Mouse (Mus musculus): ENCODE data around the gene Nutf2-ps1. TPM values are rescaled to one million over a fixed set of nuclear protein-coding genes. Genes with fewer than 3 reads are reported as not detected.
"Not testable (repeated sequence)": the region's sequence is repeated elsewhere in the genome, so short reads cannot be mapped to it uniquely, and the experiment has no call there.

Gene Nutf2-ps1
- polyA plus RNA-seq, 1 experiment from 2014 or later, result 330 TPM

DNA sequence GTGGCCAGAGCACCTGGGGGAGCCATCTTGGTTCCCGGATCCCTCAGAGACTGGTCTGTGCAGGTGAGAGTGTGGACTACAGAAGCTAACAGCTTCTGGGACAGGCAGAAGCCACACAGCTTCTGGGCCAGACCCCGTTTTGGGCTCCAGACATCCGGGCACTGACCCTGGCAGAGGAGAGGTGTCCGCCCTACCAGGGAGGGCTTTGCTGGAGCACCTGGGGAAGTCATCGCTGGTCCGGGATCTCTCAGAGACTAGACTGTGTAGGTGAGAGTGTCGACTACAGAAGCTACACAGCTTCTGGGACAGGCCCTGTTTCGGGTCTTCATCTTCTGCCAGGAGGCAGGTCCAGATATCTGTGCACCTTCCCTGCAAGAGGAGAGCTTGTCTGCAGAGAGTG lies 8.6 kb downstream of the Nutf2-ps1 start:
- H3K27ac ChIP-seq (ENCODE audit: low read length); H3K9me3 ChIP-seq (ENCODE audit: control insufficient read depth, low read length); H3K4me1 ChIP-seq (ENCODE audit: control insufficient read depth, insufficient read depth, low read length); H3K9ac ChIP-seq (ENCODE audit: low read depth, low read length); ATAC-seq; H3K4me3 ChIP-seq (ENCODE audit: low read length); H3K27me3 ChIP-seq (replicated peaks; ENCODE audit: control insufficient read depth, insufficient read depth, low read length); H3K36me3 ChIP-seq (ENCODE audit: control insufficient read depth, insufficient read depth, low read length); H3K4me2 ChIP-seq (ENCODE audit: low read depth, low read length): not testable (repeated sequence)
- 89% methylated on average over 8 of the region's 8 CpGs for WGBS

DNA sequence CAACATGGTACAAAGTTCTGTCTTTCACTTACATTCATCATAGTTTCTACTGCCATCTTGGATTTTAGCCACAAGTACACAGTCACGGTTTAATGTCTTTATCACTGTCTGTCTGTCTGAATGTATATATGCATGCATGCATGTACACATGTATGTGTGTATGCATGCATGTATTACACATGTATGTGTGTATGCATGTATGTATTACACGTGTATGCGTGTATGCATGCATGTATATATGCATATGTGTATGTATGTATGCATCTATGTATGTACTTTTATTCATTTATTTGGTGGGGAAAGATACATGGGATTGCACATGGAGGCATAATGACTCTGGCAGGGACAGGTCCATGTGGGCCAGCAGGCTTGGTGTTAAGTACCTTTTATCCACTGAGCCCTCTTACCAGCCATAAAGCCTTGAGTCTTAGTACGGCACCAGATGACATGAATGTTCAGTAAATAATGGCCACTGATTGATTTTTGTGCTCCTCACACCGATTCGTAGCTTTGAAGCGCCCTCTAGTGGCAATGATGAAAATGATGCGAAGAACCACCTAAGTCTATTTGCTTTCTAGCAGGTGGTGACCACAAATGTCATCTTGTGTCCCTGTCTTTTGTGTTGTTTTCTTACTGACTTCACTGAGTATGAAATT lies 10.1 kb downstream of the Nutf2-ps1 start:
- Histone ChIP-seq H3K36me3 (ENCODE audit: control insufficient read depth, insufficient read depth, low read length) (no peaks in the 10 kb centered on the region), H3K27ac (ENCODE audit: low read length) (no peak overlapping the region), H3K4me3 (ENCODE audit: low read length) (no peak overlapping the region), H3K9ac (ENCODE audit: low read depth, low read length) (no peak overlapping the region), H3K4me2 (ENCODE audit: low read depth, low read length) (no peak overlapping the region), H3K4me1 (ENCODE audit: control insufficient read depth, insufficient read depth, low read length) (no peaks in the 10 kb centered on the region), H3K9me3 (ENCODE audit: control insufficient read depth, low read length) (no peaks in the 10 kb centered on the region), H3K27me3 (replicated peaks; ENCODE audit: control insufficient read depth, insufficient read depth, low read length) (no peaks in the 10 kb centered on the region)
- 13% methylated on average over 8 of the region's 8 CpGs for WGBS
- peak; percentile 53 for ATAC-seq

DNA sequence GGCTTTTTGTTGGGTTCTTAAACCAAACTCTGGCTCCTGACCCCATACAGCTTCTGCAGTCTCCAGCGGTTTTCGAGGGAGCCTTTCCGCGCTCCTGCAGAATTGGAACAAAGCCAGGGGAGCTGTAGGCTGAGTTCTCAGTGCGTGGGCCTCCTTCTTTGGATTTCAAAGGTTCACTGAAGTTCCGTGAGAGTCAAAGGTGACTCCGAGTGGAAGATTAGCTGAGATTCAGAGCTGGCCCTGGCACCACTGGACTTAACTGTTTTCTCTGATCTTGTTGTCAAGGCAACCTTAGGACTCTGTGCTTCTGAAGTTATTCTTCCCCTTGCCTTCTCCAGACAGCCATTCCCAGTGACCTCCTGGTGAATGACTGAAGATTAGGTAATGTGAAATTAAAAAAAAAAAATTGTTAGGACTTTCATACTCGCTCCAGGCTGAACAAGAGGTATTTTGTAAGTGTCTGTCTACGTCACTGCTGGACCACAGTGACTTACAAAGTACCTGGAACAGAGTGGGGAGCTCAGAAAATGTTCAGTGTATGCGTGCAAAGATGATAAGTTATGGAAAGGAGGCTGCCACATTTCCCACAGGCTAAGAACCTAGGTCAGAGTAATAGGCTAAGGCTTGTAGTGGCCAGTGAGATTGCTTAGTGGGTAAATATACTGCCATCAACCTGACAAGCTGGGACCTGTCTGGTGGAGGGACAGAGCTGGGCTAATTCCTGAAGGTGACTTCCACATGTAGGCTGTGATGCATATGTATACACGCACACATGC lies 11.7 kb downstream of the Nutf2-ps1 start:
- peak; percentile 39 for ATAC-seq
- 50% methylated on average over 11 of the region's 11 CpGs for WGBS
- no peaks in the 10 kb centered on the region for H3K9me3 ChIP-seq (ENCODE audit: control insufficient read depth, low read length)

DNA sequence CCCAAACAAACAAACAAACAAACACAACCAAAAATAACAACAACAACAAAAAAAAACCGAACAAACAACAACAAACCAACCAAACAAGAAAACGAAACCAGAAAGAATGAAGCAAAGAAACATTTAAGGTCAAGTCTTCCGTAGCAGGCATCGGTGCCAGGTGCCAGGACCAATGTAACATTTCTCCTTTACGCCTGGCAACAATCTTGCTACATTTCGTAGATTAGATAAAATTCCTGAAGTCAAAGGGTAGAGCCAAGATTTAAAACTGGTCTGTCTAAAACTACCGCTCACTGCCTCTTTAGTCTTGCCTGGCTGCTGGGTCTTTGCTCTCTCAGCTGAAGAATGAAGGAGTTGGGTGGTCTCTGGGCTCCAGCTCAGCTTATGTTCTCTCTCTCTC lies 12.8 kb downstream of the Nutf2-ps1 start:
- Histone ChIP-seq H3K27ac (ENCODE audit: low read length) (no peak overlapping the region), H3K4me2 (ENCODE audit: low read depth, low read length) (no peak overlapping the region), H3K9ac (ENCODE audit: low read depth, low read length) (no peak overlapping the region), H3K27me3 (replicated peaks; ENCODE audit: control insufficient read depth, insufficient read depth, low read length) (no peaks in the 10 kb centered on the region), H3K9me3 (ENCODE audit: control insufficient read depth, low read length) (no peaks in the 10 kb centered on the region), H3K4me1 (ENCODE audit: control insufficient read depth, insufficient read depth, low read length) (0 out of 2 replicates have a peak, but pooled peaks cover 4% of the 10 kb centered on the region), H3K36me3 (ENCODE audit: control insufficient read depth, insufficient read depth, low read length) (no peaks in the 10 kb centered on the region), H3K4me3 (ENCODE audit: low read length) (no peak overlapping the region)
- ATAC-seq, result no peak
- WGBS, result 66% methylated on average over 7 of the region's 7 CpGs

More for the DNA sequence above, 11.7 kb downstream of the Nutf2-ps1 start:
- Histone ChIP-seq H3K4me3 (ENCODE audit: low read length) (no peak overlapping the region), H3K4me1 (ENCODE audit: control insufficient read depth, insufficient read depth, low read length) (0 out of 2 replicates have a peak, but pooled peaks cover 4% of the 10 kb centered on the region), H3K36me3 (ENCODE audit: control insufficient read depth, insufficient read depth, low read length) (no peaks in the 10 kb centered on the region), H3K9ac (ENCODE audit: low read depth, low read length) (no peak overlapping the region), H3K4me2 (ENCODE audit: low read depth, low read length) (no peak overlapping the region), H3K27ac (ENCODE audit: low read length) (no peak overlapping the region), H3K27me3 (replicated peaks; ENCODE audit: control insufficient read depth, insufficient read depth, low read length) (no peaks in the 10 kb centered on the region)

DNA sequence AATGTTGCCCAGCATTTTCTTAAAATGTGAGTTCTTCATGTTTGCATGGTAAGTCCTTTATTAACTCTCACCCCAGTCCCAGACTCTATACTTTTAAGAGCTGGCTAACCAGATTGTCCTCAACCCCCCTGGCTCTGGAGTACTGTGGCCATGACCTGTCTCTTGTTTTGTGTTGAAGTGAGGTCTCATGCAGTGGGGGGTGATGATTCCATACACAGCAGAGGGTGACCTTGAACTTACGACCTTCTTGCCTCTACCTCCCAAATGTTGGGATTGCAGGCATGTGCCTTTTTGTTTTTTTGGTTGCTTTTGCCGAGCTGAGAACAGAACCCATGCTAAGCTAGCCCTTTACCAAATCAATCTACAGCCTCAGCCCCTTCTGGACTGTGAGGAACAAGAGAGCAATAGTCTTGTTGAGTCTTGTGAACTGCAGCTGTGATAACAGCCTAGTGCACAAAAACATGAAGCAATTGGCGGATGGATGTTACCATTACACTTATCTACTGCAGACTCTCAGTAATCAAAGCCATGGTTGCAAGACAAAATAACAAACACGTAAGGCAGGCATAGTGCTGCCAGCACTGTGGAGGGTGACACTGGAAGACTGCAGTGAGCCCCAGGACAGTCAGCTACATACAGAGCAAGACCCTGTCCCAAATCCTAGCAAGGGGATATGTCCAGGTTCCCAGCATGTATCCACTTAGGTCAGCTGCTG lies 13.4 kb downstream of the Nutf2-ps1 start:
- Histone ChIP-seq H3K9me3 (ENCODE audit: control insufficient read depth, low read length) (no peaks in the 10 kb centered on the region), H3K4me1 (ENCODE audit: control insufficient read depth, insufficient read depth, low read length) (0 out of 2 replicates have a peak, but pooled peaks cover 4% of the 10 kb centered on the region), H3K27ac (ENCODE audit: low read length) (no peak overlapping the region), H3K4me3 (ENCODE audit: low read length) (no peak overlapping the region), H3K27me3 (replicated peaks; ENCODE audit: control insufficient read depth, insufficient read depth, low read length) (no peaks in the 10 kb centered on the region), H3K36me3 (ENCODE audit: control insufficient read depth, insufficient read depth, low read length) (no peaks in the 10 kb centered on the region), H3K4me2 (ENCODE audit: low read depth, low read length) (no peak overlapping the region), H3K9ac (ENCODE audit: low read depth, low read length) (no peak overlapping the region)
- WGBS, result 78% methylated on average over 4 of the region's 4 CpGs
- ATAC-seq, result no peak

DNA sequence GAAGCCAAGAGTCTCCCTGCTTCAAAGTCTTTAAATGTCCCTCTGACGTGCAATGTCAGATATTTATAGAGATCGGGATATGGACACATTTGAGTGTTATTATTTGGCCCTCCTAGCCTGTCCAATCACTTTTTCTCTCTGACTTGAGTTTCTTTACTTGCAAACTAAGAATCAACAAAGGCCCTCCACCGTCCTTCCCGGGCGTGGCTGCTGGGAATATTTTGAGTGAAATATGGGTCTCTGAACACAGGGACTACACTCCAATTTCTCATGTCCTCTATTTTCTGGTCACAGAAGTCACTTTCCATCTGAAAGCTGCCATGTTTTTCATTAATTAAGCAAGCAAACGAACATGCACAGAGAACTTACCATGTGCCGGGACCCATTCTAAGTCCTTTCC lies 14.3 kb downstream of the Nutf2-ps1 start:
- ATAC-seq, result no peak
- Histone ChIP-seq H3K4me2 (ENCODE audit: low read depth, low read length) (no peak overlapping the region), H3K27ac (ENCODE audit: low read length) (no peak overlapping the region), H3K9me3 (ENCODE audit: control insufficient read depth, low read length) (no peaks in the 10 kb centered on the region), H3K9ac (ENCODE audit: low read depth, low read length) (no peak overlapping the region), H3K36me3 (ENCODE audit: control insufficient read depth, insufficient read depth, low read length) (no peaks in the 10 kb centered on the region), H3K4me3 (ENCODE audit: low read length) (no peak overlapping the region), H3K4me1 (ENCODE audit: control insufficient read depth, insufficient read depth, low read length) (0 out of 2 replicates have a peak, but pooled peaks cover 4% of the 10 kb centered on the region), H3K27me3 (replicated peaks; ENCODE audit: control insufficient read depth, insufficient read depth, low read length) (no peaks in the 10 kb centered on the region)
- WGBS, result 87% methylated on average over 7 of the region's 7 CpGs

DNA sequence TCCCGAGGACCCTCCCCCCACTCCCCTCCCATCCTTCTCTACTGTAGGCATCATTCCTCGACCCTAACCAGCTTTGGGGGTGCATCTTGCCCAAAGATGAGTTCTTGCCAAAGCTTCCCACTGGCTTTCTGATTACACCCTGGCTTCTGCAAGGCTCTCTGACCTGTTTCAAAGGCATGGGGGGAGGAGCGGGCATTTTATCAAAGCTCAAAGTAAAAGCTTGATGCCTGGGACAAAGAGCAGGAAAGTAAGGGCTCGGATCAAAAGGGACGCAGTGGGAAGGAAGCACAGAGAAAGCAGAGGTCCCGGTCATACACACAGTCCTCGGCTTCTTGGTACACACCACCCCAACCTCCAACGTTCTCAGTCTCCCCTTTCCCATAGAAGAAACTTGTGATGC lies 14.7 kb downstream of the Nutf2-ps1 start:
- no peak overlapping the region for H3K27ac ChIP-seq (ENCODE audit: low read length)
- no peaks in the 10 kb centered on the region for H3K9me3 ChIP-seq (ENCODE audit: control insufficient read depth, low read length)
- H3K9ac ChIP-seq (ENCODE audit: low read depth, low read length), result no peak overlapping the region
- 75% methylated on average over 8 of the region's 8 CpGs for WGBS
- no peaks in the 10 kb centered on the region for H3K27me3 ChIP-seq (replicated peaks; ENCODE audit: control insufficient read depth, insufficient read depth, low read length)
- no peak for ATAC-seq
- H3K36me3 ChIP-seq (ENCODE audit: control insufficient read depth, insufficient read depth, low read length), result no peaks in the 10 kb centered on the region
- H3K4me3 ChIP-seq (ENCODE audit: low read length), result no peak overlapping the region
- 0 out of 2 replicates have a peak, but pooled peaks cover 4% of the 10 kb centered on the region for H3K4me1 ChIP-seq (ENCODE audit: control insufficient read depth, insufficient read depth, low read length)
- H3K4me2 ChIP-seq (ENCODE audit: low read depth, low read length), result no peak overlapping the region

DNA sequence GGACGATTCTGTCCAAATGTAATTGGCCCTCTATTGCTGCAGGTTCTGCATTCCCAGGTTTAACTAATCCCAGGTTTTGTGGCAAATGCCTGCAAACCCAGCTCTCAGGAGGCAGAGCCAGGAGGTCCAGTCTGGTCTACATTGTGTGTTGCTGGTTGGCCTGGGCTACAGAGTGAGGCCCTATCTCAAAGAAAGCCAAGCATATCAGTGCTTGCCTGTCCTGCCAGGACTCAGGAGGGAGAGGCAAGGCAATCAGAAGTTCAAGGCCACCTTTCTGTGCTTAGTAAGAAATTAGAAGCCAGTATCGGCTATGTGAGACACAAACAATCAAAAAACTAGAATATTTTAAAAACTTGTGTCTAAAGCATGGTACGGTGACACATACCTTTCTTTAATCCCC lies 15.7 kb downstream of the Nutf2-ps1 start:
- no peak for ATAC-seq
- Histone ChIP-seq H3K4me3 (ENCODE audit: low read length) (no peak overlapping the region), H3K4me2 (ENCODE audit: low read depth, low read length) (no peak overlapping the region), H3K27me3 (replicated peaks; ENCODE audit: control insufficient read depth, insufficient read depth, low read length) (no peaks in the 10 kb centered on the region), H3K36me3 (ENCODE audit: control insufficient read depth, insufficient read depth, low read length) (no peaks in the 10 kb centered on the region), H3K27ac (ENCODE audit: low read length) (no peak overlapping the region), H3K4me1 (ENCODE audit: control insufficient read depth, insufficient read depth, low read length) (0 out of 2 replicates have a peak, but pooled peaks cover 4% of the 10 kb centered on the region), H3K9ac (ENCODE audit: low read depth, low read length) (no peak overlapping the region), H3K9me3 (ENCODE audit: control insufficient read depth, low read length) (no peaks in the 10 kb centered on the region)
- WGBS, result 79% methylated on average over 3 of the region's 3 CpGs

DNA sequence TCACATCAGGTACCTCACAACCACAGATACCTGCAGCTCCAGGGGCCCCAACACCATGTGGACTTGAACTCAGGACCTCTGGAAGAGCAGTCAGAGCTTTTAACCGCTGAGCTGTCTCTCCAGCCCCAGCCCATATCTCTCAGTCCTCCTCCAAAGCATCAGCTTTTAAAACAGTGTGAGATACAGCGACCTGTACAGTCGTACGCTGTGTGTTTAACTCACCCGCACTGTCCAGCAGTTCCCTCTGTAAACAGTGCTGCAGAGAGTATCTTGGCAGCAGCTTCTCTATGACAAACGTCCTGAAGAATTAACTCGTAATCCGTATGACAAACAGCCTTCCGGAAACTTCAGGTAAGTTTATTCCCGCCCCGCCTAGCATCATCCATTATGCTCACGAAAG lies 16.3 kb downstream of the Nutf2-ps1 start:
- 0 out of 2 replicates have a peak, but pooled peaks cover 4% of the 10 kb centered on the region for H3K4me1 ChIP-seq (ENCODE audit: control insufficient read depth, insufficient read depth, low read length)
- peak; percentile 27; the same call in 1 of the 2 replicates for ATAC-seq
- no peaks in the 10 kb centered on the region for H3K36me3 ChIP-seq (ENCODE audit: control insufficient read depth, insufficient read depth, low read length)
- H3K27ac ChIP-seq (ENCODE audit: low read length), result peak overlapping the region; percentile 11; the same call in 1 of the 2 replicates
- no peak overlapping the region for H3K4me2 ChIP-seq (ENCODE audit: low read depth, low read length)
- H3K27me3 ChIP-seq (replicated peaks; ENCODE audit: control insufficient read depth, insufficient read depth, low read length), result no peaks in the 10 kb centered on the region
- 36% methylated on average over 12 of the region's 12 CpGs for WGBS
- no peaks in the 10 kb centered on the region for H3K9me3 ChIP-seq (ENCODE audit: control insufficient read depth, low read length)
- H3K4me3 ChIP-seq (ENCODE audit: low read length), result no peak overlapping the region
- H3K9ac ChIP-seq (ENCODE audit: low read depth, low read length), result no peak overlapping the region
